ENCODE assay signal across 21 mouse cellular contexts in the genomic region with DNA sequence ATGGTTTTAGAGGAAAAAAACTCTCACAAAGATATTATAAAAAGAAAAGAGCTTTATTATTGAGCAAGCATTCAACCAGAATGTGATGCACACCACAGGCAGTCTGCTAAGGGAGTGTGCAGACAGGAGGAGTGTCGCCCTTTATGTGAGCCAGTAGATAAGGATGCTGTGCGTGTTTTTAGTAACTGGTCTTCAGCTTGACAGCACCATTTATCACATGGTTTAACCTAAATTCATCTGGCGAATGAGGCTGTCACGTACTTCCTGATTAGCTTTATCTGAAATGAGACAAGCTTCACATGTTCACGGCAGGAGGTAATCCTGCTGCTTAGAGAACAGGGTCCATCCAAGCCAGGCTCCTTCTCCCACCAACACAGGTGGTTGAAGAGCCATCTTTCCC. TPM values are rescaled to one million over a fixed set of nuclear protein-coding genes. Genes with fewer than 3 reads are reported as not detected.
A peak's percentile ranks its signal among the peaks of the same experiment; 100 is the strongest.
DNase-seq lines count a peak whose midpoint lies in the region; ATAC-seq and TF ChIP-seq lines count a peak whose summit lies in the region.
"Had no signal": no experiment of that assay in that cellular context is flagged by ENCODE, and none has a peak within 500 bp of the region (broad histone marks: within the 10 kb centered on the region; RNA-seq: fewer than 3 reads in every experiment).

No protein-coding gene starts in this region.

- peak; percentile 94 for TF ChIP-seq EP300 in liver, postnatal 0 days (IDR thresholded peaks at IDR 0.05; ENCODE audit: low read depth)

- no peak for TF ChIP-seq CTCF in bone marrow, adult 2 months (IDR thresholded peaks at IDR 0.05; ENCODE audit: control insufficient read depth, insufficient read depth, low read length)
- no peak for TF ChIP-seq CTCF in liver, postnatal 0 days (IDR thresholded peaks at IDR 0.05; ENCODE audit: low read depth)

- no peak overlapping the region for H3K4me2 ChIP-seq in heart, embryonic 13.5 days
- peak overlapping the region; percentile 44 for H3K4me2 ChIP-seq in liver, postnatal 0 days (ENCODE audit: low read depth, low read length)
- H3K4me2 ChIP-seq: limb, embryonic 15.5 days; midbrain, embryonic 13.5 days had no signal

- 7% methylated on average over 5 of the region's 5 CpGs for WGBS in heart, embryonic 13.5 days
- WGBS in bone marrow, adult 2 months, result 26% methylated on average over 5 of the region's 5 CpGs
- 26% methylated on average over 5 of the region's 5 CpGs for WGBS in liver, postnatal 0 days (ENCODE audit: insufficient replicate concordance)
- 82% methylated on average over 5 of the region's 5 CpGs for WGBS in midbrain, embryonic 10.5 days

- H3K36me3 ChIP-seq in heart, embryonic 13.5 days, result no peaks in the 10 kb centered on the region
- H3K36me3 ChIP-seq in liver, postnatal 0 days (replicated peaks; ENCODE audit: insufficient read depth, low read length), result no peaks in the 10 kb centered on the region
- no peaks in the 10 kb centered on the region for H3K36me3 ChIP-seq in midbrain, embryonic 10.5 days
- H3K36me3 ChIP-seq: limb, embryonic 15.5 days; midbrain, embryonic 13.5 days had no signal

- H3K9ac ChIP-seq in heart, embryonic 13.5 days, result no peak overlapping the region
- H3K9ac ChIP-seq in liver, postnatal 0 days (replicated peaks), result no peak overlapping the region
- H3K9ac ChIP-seq: limb, embryonic 15.5 days; midbrain, embryonic 13.5 days had no signal

- no peaks in the 10 kb centered on the region for H3K27me3 ChIP-seq in heart, embryonic 13.5 days (replicated peaks)
- H3K27me3 ChIP-seq in liver, postnatal 0 days (ENCODE audit: insufficient read depth, low read length), result no peaks in the 10 kb centered on the region
- peaks cover 13% of the 10 kb centered on the region for H3K27me3 ChIP-seq in midbrain, embryonic 10.5 days (ENCODE audit: low read depth, poor library complexity, severe bottlenecking)
- H3K27me3 ChIP-seq: limb, embryonic 15.5 days; midbrain, embryonic 13.5 days had no signal

- DNase-seq in heart, adult 11 months, result no peak
- no peak for DNase-seq in liver, postnatal 0 days
- DNase-seq in embryo, embryonic 10 days (ENCODE audit: low spot score), result no peak
- DNase-seq in right cerebral cortex, postnatal 14 days, result no peak
- DNase-seq in midbrain, embryonic 10.5 days (ENCODE audit: low spot score), result no peak
- DNase-seq: adrenal gland, postnatal 14 days; cerebellum, postnatal 10 days; kidney, adult 8-10 months had no signal

- H3K27ac ChIP-seq in heart, embryonic 13.5 days (replicated peaks), result peak overlapping the region; percentile 25; the same call in 1 of the 2 replicates
- peak overlapping the region; percentile 42; the same call in 1 of the 2 replicates for H3K27ac ChIP-seq in bone marrow, adult 2 months (ENCODE audit: control insufficient read depth, insufficient read depth, low read depth, low read length, poor library complexity)
- peak overlapping the region; percentile 74 for H3K27ac ChIP-seq in liver, postnatal 0 days (ENCODE audit: low read depth)
- no peak overlapping the region for H3K27ac ChIP-seq in midbrain, embryonic 10.5 days (replicated peaks)
- H3K27ac ChIP-seq: limb, embryonic 15.5 days; midbrain, embryonic 13.5 days had no signal

- H3K4me1 ChIP-seq in heart, embryonic 13.5 days, result peaks cover 52% of the 10 kb centered on the region
- H3K4me1 ChIP-seq in bone marrow, adult 2 months (ENCODE audit: control insufficient read depth, insufficient read depth, low read length), result peaks cover 5% of the 10 kb centered on the region; the same call in 1 of the 2 replicates
- H3K4me1 ChIP-seq in liver, postnatal 0 days (ENCODE audit: insufficient read depth), result peaks cover 31% of the 10 kb centered on the region
- H3K4me1 ChIP-seq in midbrain, embryonic 10.5 days, result peaks cover 1% of the 10 kb centered on the region; the same call in 1 of the 2 replicates
- H3K4me1 ChIP-seq: midbrain, embryonic 13.5 days had no signal

- TF ChIP-seq POLR2A in bone marrow, adult 2 months (IDR thresholded peaks at IDR 0.05; ENCODE audit: borderline replicate concordance, control insufficient read depth, low read depth, low read length), result 0 out of 2 replicates have a peak, but pooled peaks have one; percentile 17

- no peaks in the 10 kb centered on the region for H3K9me3 ChIP-seq in heart, embryonic 13.5 days
- H3K9me3 ChIP-seq in liver, postnatal 0 days (ENCODE audit: low read length), result no peaks in the 10 kb centered on the region
- H3K9me3 ChIP-seq in midbrain, embryonic 10.5 days (replicated peaks), result no peaks in the 10 kb centered on the region
- H3K9me3 ChIP-seq: limb, embryonic 15.5 days; midbrain, embryonic 13.5 days had no signal

- H3K4me3 ChIP-seq in heart, embryonic 13.5 days, result no peak overlapping the region
- no peak overlapping the region for H3K4me3 ChIP-seq in bone marrow, adult 2 months (replicated peaks; ENCODE audit: control insufficient read depth, low read depth, low read length)
- no peak overlapping the region for H3K4me3 ChIP-seq in liver, postnatal 0 days (ENCODE audit: low read depth, low read length)
- H3K4me3 ChIP-seq in midbrain, embryonic 10.5 days, result no peak overlapping the region
- H3K4me3 ChIP-seq: limb, embryonic 15.5 days; midbrain, embryonic 13.5 days had no signal

- ATAC-seq in heart, embryonic 13.5 days (ENCODE audit: extremely low read depth, insufficient number of reproducible peaks, low FRiP score, low TSS enrichment), result no peak
- ATAC-seq in erythroid progenitor cell, adult 5-6 weeks (replicated peaks; ENCODE audit: low FRiP score, poor library complexity, severe bottlenecking), result peak; percentile 84
- ATAC-seq in liver, postnatal 0 days, result peak; percentile 72
- ATAC-seq: forebrain, embryonic 16.5 days had no signal

RNA-seq across cellular contexts. Expression of gene Prnp, which starts 4.7 kb away (rescaled TPM):
- 82.0 and 91.8 TPM in 2 replicates for polyA plus RNA-seq in heart, embryonic 13.5 days (2015; fragmentation: Nextera tagmentation; extraction: Ambion mirVana)
- 19.7 and 26.4 TPM in 2 replicates for polyA plus RNA-seq in bone marrow, adult 2 months (2011; ENCODE audit: insufficient read depth, insufficient read length, low replicate concordance, missing spikeins)
- total RNA-seq in erythroid progenitor cell, adult 5-6 weeks (2015; ENCODE audit: low replicate concordance), result 139 and 159 TPM in 2 replicates
- total RNA-seq in erythroid progenitor cell, adult 5-6 weeks (2017; ENCODE audit: low replicate concordance), result 175 and 177 TPM in 2 replicates
- polyA plus RNA-seq in liver, postnatal 0 days (2015; fragmentation: Nextera tagmentation; extraction: Ambion mirVana), result 19.5 and 20.2 TPM in 2 replicates
- polyA plus RNA-seq in midbrain, embryonic 10.5 days (2016; fragmentation: Nextera tagmentation; extraction: Ambion mirVana), result 18.8 and 32.1 TPM in 2 replicates

RNA-seq across cellular contexts. Expression of gene Prn, which starts 4.7 kb away (rescaled TPM):
- not detected in 2 replicates for polyA plus RNA-seq in heart, embryonic 13.5 days (2015; fragmentation: Nextera tagmentation; extraction: Ambion mirVana)
- polyA plus RNA-seq in bone marrow, adult 2 months (2011; ENCODE audit: insufficient read depth, insufficient read length, low replicate concordance, missing spikeins), result not detected in 2 replicates
- not detected in 2 replicates for total RNA-seq in erythroid progenitor cell, adult 5-6 weeks (2015; ENCODE audit: low replicate concordance)
- not detected in 2 replicates for total RNA-seq in erythroid progenitor cell, adult 5-6 weeks (2017; ENCODE audit: low replicate concordance)
- not detected in 2 replicates for polyA plus RNA-seq in liver, postnatal 0 days (2015; fragmentation: Nextera tagmentation; extraction: Ambion mirVana)
- polyA plus RNA-seq in midbrain, embryonic 10.5 days (2016; fragmentation: Nextera tagmentation; extraction: Ambion mirVana), result not detected in 2 replicates
- total RNA-seq: layer of hippocampus, postnatal 25 days had no signal
- polyA plus RNA-seq: forebrain, embryonic 16.5 days; gonadal fat pad, adult 2 months; heart, embryonic 16.5 days; hindbrain, embryonic 11.5 days; large intestine, adult 2 months; limb, embryonic 15.5 days; midbrain, embryonic 13.5 days; neural tube, embryonic 14.5 days; thymus, postnatal 0 days had no signal

RNA-seq across cellular contexts. Expression of gene Erv3, which starts 45.5 kb away (rescaled TPM):
- polyA plus RNA-seq in heart, embryonic 13.5 days (2015; fragmentation: Nextera tagmentation; extraction: Ambion mirVana), result not detected in 2 replicates
- polyA plus RNA-seq in bone marrow, adult 2 months (2011; ENCODE audit: insufficient read depth, insufficient read length, low replicate concordance, missing spikeins), result not detected in 2 replicates
- not detected in 2 replicates for total RNA-seq in erythroid progenitor cell, adult 5-6 weeks (2015; ENCODE audit: low replicate concordance)
- not detected in 2 replicates for total RNA-seq in erythroid progenitor cell, adult 5-6 weeks (2017; ENCODE audit: low replicate concordance)
- not detected in 2 replicates for polyA plus RNA-seq in liver, postnatal 0 days (2015; fragmentation: Nextera tagmentation; extraction: Ambion mirVana)
- polyA plus RNA-seq in midbrain, embryonic 10.5 days (2016; fragmentation: Nextera tagmentation; extraction: Ambion mirVana), result not detected in 2 replicates
- total RNA-seq: adrenal gland, postnatal 14 days had no signal
- polyA plus RNA-seq: forebrain, embryonic 16.5 days; heart, embryonic 16.5 days; hindbrain, embryonic 11.5 days; large intestine, adult 2 months; limb, embryonic 15.5 days; midbrain, embryonic 13.5 days; neural tube, embryonic 14.5 days had no signal

RNA-seq across cellular contexts. Expression of gene Prnd, which starts 45.6 kb away (rescaled TPM):
- polyA plus RNA-seq in heart, embryonic 13.5 days (2015; fragmentation: Nextera tagmentation; extraction: Ambion mirVana), result 18.4 and 19.0 TPM in 2 replicates
- 0.50 TPM in 1 of 2 replicates, not detected in the other for polyA plus RNA-seq in bone marrow, adult 2 months (2011; ENCODE audit: insufficient read depth, insufficient read length, low replicate concordance, missing spikeins)
- total RNA-seq in erythroid progenitor cell, adult 5-6 weeks (2015; ENCODE audit: low replicate concordance), result not detected in 2 replicates
- total RNA-seq in erythroid progenitor cell, adult 5-6 weeks (2017; ENCODE audit: low replicate concordance), result 0.38 and 1.8 TPM in 2 replicates
- 0.40 and 0.47 TPM in 2 replicates for polyA plus RNA-seq in liver, postnatal 0 days (2015; fragmentation: Nextera tagmentation; extraction: Ambion mirVana)
- polyA plus RNA-seq in midbrain, embryonic 10.5 days (2016; fragmentation: Nextera tagmentation; extraction: Ambion mirVana), result 3.6 and 5.1 TPM in 2 replicates
